Mouse (Mus musculus): ENCODE measurements around the gene Vsx2.
A peak's percentile ranks its signal among the peaks of the same experiment; 100 is the strongest.

Gene Vsx2

DNA sequence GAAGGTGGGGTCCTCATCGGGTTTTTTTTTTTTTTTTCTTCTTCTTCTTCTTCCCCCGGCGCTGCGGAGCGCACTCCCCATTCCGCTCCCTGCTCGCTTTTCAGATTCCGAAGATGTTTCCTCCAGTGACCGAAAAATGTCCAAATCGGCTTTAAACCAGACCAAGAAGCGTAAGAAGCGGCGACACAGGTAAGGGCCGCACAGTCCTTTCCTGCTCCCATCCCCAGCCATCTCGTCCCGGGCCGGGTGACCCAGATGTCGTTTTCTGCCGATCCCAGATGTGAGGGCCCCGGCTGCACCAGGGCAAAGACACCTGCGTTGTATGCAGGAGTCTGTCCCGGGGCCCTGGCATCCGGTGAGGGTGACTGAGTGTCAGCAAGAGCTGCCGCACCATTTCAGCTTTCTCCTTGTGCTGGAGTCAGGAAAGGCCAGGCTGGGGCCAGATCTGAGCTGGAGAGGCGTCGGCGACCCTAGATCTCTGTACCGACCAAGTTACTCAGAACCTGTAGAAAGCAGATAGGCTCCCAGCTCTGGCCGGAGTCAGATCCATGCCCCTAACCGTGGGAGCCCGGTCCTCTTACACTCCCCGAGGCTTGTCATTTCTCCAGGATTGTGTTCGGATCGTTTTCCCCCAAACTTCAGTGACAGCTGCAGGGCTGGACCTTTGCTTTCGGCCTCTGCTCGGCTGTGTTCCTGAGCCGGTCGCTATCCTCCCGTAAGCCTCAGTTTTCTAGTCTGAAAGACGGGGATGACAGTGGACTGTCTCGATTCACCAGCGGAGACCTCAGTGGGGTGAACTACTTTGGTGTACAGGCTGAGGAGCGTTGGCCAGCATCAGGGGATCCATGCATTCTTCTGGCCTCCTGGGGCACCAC, 2.1 kb downstream of the Vsx2 start:
- DNase-seq (ENCODE audit: low spot score in 2 of 2), result no peak

DNA sequence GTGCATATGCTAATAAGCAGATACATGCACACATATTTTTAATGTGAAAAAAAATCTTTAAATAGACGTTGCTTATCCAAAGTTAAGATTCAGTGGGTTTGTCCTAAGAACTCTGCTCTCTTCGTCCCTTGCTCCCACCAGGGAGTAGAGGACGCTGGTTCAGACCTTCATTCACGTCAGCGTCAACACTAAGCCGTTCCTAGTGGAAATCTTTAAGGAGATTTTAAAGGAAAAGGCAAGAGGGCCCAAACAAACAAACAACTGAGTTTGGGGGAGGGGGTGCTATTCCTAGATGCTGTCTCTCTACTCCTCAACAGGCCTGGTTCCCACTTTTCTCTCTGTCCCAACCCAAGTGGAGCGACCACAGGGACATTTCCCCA, 2.8 kb downstream of the Vsx2 start:
- DNase-seq (ENCODE audit: low spot score in 2 of 2), result no peak

DNA sequence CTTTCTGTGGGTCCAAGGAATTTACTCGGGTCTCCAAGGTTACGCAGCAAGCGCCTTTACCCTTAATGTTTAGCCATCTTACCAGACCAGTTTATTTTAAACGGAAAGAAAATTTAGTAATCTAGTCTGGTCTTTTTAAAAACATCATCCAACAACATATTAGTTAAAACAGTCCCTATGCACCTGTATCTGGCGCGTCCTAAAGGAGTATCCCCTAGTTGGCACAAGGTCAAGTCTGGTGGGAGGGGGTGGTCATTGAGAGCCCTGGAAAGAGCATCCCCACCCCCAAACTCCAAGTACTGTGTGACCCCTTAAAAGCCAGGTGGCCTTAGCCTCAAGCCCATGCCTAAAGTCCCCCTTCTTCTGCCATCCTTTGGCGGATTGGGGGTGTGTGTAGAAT, 3.5 kb downstream of the Vsx2 start:
- no peak for DNase-seq (ENCODE audit: low spot score in 2 of 2)

DNA sequence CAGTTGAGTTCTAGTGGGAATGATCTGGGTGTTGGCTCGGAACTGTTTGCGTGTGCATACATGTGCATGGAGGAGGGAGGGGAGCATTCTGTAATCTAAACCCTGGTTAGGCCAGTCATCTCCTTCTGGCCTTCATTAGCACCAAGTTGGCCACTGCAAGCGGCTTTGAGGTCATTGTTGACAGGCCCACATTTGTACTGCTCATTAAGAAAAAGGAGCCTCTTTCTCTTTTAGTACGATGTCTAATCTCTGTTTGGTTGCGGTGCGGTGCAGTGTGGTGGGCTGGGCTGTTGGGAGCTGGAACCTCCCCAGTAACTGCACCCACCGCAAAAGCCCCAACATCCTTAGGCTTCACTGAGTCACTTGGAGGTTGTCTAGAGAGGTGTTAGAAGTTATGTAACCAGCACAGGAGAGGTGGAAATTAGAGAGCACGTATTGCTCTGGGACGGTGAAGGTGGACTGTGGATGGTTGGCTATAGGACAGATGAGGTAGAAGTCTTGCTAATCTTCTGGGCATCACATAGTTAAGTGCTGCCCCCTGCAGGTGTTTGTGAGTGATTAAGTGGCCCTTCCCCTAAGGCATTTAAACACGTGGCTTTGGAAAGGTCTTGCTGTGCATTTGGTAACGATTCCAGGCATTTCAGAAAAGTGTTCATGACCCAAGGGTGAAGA, 8.3 kb downstream of the Vsx2 start:
- no peak for DNase-seq (ENCODE audit: low spot score in 2 of 2)

DNA sequence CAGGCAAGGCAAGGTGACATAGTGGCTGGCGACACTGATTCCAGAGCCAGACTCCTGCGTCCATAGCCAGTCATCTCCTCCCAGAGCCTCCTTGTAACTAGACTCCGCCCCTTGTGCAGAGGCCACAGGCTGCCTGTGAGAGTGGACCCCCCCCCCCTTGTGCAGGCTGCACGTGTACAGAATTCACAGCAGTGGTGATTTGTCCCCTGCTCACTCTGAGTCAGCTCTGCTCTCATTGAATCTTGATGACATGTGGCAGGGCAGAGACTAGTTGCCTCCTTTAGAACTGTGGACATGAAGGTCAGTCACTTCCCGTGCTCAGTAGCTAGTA, 8.8 kb downstream of the Vsx2 start:
- no peak for DNase-seq (ENCODE audit: low spot score in 2 of 2)

DNA sequence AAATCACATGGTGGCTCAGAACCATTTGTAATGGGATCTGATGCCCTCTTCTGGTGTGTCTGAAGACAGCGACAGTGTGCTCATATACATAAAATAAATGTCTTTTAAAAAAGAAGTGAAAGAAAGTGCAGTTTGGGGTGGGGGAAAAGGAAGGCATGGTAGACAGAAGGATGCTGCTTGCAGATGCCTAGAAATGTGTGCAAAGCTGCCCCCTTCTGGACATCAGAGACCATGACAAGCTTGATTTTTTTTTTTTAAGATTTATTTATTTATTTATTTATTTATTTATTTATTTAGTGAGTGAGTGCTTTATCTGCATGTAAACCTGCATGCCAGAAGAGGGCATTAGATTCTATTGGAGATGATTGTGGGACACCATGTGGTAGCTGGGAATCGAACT, 11.7 kb downstream of the Vsx2 start:
- DNase-seq (ENCODE audit: low spot score in 2 of 2), result no peak

DNA sequence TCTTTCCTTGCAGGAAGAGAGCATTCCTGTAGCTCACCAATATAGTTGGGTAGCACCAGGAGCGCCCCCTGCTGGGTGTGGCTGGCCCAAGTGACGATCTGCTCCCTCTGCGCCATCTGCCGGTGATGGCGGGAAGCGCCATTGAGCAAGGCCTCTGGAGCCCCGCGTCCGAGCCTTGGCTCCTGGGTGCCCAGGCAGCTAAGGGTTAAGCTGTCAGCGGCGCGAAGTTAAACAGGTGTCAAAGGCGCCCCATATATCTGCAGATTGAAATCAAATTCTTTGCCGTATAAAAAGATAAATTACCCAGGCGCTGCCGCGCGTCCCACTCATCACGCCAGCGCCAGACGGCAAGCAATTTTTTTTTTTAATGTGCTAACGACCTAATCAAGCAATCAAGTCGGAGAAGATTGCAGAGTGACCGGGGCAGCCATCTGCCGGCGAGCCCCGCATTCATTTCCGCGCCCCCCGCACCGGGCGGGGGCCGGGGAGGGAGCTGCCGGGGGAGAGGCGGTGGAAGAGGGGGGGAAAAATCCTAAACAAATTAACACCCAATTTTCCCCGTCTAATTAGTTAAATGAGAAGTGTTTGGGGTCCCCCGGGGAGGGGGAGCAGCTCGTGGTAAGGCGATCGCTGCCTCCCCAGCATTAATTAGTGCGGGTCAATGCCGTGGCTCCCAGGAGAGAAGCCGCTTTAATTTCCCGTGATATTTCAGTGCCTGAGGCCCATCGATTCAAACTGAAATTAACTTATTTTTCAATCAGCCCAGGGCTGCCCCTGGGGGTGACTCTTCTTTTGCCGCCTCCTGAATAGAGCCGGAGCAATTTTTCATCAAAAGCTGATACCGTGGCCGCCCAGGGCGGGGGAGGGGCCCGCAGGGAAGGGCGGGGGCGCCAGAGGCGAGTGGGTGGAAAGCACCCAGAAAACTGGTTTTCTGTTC, 20.5 kb downstream of the Vsx2 start:
- peak; percentile 89 to 99 for DNase-seq (ENCODE audit: low spot score in 2 of 2)

DNA sequence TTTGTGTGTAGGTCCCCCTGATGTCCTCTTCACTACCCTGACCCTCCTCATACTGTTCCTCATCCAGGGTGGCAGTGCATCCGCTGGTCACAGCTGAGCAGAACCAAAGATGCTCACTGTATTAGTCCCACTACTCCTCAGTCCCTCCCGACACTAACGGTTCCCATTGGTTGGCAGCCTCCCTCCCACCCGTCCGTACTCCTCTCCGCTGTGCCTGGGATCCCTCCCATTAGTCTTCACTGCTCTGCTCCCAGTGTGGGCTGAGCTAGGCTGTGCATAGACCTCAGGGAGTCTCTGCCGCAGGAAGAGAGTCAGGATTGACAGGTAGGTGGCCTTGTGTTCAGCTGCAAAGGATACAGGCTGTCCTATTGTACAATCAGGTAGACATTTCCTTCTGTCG, 28.8 kb downstream of the Vsx2 start:
- DNase-seq (ENCODE audit: low spot score in 2 of 2), result no peak

DNA sequence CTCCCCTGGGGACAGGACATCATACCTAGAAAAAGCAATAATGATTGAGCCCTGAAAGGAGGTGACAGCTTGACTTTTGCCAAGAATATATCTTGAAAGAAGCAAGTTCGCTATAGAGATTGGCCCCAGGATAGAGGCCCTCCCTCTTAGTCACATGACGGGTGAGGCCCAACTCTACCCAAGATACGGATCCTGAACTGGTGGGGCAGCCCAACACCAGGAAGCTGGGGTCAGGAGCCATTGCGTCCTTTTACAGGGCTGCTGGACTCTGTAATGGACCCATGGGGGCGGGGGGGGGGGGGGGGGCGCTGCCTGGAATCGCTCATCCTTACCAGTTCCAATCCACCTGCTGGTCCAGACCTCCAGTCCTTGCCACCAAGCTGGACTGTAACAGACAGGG, 34.4 kb downstream of the Vsx2 start:
- DNase-seq (ENCODE audit: low spot score in 2 of 2), result no peak

DNA sequence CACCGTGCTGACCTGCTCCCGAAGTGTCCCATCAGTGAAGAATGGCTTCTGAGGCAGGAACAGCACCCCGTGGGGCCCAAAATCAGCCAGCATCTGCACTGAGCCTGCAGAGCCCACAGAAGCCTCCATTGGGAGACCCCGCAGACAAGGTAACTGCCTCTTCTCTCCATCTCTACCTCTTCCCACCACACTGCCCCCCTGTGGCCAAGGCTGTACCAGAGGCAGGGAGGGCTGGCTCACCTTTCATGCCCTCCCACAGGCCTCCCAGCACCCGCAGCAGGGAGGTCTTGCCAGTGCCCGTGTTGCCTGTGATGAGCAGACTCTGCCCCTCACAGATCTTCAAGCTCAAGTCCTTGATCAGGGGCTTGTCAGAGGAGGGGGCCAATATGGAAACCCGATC, 36.3 kb downstream of the Vsx2 start:
- DNase-seq (ENCODE audit: low spot score in 2 of 2), result peak; percentile 22 to 72

DNA sequence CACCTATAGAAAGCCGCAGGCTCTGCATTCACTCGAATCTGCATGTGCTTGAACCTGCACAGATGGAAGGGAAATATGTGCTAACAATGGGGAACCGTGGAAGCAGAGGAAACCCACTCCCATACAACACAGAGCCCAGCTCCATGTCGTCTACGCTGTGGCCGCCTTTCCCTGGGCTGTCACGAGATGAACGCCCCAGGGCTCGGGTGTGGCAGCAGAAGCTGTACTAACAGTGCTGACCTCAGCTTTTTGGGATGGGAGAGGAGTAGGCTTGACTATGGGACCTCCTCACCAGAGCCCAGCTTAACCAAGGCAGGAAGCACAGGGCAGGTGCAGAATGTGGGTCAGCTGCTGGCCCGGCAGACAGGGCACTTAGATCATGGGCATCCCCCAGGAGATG, 42.2 kb downstream of the Vsx2 start:
- DNase-seq (ENCODE audit: low spot score in 2 of 2), result no peak

DNA sequence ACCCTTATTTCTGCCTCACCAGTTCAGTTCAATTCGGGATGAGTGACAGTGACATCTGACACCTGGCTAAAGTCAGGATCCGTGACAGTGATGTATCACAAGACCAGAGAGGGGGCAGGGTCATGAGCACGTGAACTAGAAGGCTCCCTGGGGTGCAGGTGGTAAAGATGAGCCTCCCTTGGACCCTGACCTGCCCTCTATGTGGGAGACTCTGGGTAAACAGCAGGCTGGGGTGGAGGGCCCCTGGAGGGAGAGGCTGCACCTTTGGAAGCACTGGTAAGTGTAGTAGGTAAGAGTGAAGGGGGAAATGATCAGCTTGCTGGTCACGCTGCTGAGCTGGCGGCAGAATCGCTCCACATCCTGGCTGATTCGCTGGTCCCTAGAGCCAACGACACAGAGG, 43.0 kb downstream of the Vsx2 start:
- DNase-seq (ENCODE audit: low spot score in 2 of 2), result no peak

DNA sequence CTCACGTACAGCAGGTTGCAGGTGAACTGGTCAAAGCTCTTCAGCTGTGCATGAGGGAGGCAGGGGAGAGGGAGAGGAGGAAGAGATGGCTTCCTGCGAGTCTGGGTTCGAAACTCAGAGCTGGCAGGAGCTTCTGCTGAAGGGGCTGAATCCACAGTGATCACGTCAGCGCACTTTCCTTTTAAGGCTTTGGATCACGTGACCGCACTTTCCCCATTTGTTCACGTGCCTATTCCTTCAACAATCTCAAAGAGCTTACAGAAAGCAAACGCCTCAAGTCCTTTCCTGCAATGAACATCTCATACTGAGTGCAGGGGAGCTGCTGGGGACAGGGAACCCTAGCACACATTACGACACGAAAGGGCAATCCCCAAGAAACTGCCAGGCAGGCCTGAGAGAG, 44.4 kb downstream of the Vsx2 start:
- DNase-seq (ENCODE audit: low spot score in 2 of 2), result no peak

DNA sequence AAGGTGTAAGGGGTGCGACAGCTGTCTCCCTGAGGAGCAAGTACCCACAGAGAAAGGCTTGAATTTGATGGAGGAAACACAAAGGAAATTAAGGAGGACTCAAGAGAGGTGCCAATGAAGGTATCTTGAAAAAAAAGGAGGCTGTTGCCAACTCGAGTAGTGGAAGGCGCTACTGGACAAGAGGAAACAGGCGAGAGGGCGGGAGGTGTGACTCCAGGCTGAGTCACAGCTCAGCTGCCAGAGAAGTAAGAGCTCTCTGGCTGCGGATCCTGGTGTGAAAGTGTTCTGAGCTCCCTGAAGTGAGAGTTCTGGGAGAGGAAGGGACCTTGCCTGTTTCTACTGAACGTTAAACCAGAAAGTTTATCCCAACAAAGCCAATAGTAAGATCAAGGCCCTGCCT, 45.0 kb downstream of the Vsx2 start:
- no peak for DNase-seq (ENCODE audit: low spot score in 2 of 2)

DNA sequence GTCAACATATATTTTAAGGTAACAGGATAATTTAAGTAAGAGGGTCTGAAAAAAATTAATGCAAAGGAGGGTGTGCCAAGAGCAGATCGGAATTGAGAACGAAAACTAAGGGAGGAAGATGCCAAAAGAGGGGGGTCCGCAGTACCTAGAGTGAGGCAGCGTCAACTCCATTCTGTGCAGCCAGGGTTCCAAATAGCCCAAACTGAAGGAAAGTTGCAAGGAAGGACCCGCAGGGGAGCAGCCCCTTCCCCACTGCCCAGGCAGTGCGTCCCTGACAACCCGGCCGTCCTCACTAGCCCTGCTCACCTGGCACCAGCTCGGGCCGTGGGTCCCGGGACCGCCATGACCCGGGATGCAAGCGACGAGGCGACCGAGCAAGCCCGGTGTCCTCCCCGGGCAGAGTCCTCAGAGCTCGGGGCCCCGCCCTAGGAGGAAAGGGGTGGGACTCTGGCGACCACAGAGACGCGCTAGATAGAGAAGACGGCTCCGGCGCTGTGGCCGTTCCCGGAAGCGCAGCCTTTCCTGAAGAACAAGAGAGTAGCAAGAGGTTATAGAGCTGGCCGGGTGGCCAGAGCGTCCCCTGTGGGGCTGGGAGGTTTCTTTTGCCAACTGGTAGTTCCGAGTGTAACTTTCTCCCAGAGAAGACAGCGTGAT, 47.5 kb downstream of the Vsx2 start, which contains the start of gene Abcd4:
TSS of gene Abcd4 (minus strand) at position 437 of the 654 bp plus-strand sequence.
- peak; percentile 93 to 95 for DNase-seq (ENCODE audit: low spot score in 2 of 2)

DNA sequence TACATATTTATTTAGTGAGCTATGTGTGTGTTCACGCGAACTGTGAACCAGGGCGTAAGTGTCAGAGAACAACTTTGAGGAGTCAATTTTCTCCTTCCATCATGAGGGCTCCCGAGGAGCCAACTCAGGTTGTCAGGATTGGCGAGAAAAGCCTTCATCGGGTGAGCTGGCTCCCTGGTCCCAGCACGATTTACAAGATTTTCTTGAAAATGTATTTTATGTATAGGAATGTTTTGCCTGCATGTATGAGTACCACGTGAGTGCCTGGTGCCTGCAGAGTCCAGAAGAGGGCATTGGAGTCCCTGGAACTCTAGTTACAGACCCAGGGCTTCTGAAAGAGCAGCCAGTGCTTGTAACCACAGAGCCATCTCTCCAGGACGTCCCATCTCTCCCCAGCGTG, 48.1 kb downstream of the Vsx2 start:
- no peak for DNase-seq (ENCODE audit: low spot score in 2 of 2)

DNA sequence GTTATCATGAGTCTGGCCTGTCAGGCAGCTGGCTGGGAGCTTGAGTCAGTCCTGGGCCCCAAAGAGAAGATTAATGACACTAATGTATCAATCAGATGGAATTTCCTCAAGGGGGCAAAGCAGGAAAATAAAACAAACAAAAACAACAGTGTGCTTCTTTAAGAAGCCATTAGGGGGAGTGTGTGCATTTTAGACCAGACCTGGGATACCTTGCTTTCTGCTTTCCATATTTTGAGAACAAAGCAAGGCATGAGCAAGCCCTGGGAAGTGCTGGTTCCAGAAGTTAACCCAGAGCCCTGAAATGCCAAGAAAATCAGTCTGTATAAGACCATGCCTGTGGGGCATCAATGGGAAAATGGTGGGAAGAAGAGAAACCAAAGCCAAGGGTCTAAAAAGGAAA, 51.4 kb downstream of the Vsx2 start:
- DNase-seq (ENCODE audit: low spot score in 2 of 2), result no peak

DNA sequence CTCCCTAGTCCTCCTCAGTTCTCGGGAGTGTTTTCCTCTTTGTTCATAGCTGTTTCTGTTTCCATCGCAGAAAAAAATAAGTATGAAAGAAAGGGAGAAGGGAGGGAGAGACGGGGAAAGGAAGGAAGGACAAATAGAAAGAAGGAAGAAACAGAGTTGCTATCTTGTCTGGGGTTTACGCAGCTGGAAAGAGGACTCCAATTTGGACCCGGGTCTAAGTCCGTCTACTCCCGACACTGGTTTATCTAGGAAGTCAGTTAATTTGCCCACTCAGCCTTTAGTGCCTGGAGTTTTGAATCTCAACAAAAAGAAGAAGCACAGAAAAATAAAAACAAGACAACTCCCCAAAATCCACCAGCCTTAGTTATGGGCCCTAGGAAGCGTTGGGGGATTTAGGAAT, 55.0 kb downstream of the Vsx2 start:
- DNase-seq (ENCODE audit: low spot score in 2 of 2), result no peak

DNA sequence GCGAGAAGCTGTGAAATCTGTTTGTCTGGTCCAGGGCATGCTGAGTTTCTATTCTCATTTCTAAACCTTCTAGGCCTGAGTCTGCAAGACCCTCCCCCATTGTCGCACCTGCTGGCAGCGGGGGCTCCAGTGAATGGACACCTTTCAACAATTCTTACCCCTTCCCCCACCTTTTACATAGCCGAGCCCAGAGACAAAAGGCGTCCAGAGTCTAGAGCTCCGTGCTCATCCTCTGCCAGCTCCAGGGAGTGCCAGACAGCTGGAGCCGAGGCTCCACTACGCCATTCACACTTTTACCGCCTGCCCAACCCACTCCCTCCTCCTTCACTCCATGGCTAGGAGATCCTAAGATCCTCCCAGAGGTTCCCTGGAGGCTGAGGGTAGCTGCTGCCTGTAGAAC, 55.6 kb downstream of the Vsx2 start:
- no peak for DNase-seq (ENCODE audit: low spot score in 2 of 2)

DNA sequence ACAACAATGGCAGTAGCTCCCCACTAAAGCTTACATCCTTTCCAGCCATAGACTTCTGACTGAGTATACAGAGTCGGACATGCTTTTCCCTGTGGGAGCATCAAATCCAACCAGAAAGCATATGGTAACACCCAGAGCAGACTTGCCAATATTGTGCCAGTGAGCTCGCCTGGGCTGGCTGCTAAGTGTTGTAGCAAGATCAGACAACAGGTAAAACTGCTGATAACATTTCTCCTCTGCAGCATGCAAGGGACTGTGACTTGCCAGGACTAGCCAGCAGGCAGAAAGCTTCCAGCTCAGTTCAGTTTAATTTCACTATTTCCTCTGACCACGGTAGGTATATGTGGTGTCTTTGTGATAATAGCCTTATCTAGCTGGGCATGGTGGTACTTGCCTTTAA, 62.3 kb downstream of the Vsx2 start:
- no peak for DNase-seq (ENCODE audit: low spot score in 2 of 2)

DNA sequence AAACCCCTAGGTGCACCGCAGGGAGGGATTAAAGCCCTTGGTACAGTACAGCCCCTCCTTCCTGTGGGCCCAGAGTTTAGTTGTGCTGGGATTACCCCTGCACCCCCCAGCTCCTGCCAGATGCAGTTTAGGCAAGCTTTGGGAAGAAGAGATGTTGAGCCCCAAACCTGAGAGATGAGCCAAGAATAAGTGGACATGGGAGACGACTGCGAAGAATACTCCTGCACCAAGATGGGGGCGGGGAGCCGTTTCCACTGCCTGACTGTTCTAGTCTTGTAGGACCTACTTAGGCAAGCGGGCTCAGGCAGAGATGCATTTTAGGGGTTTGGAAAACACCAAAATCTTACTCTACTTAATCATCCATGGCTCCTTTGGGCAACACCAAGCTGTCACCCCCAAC, 70.7 kb downstream of the Vsx2 start:
- DNase-seq (ENCODE audit: low spot score in 2 of 2), result no peak

DNA sequence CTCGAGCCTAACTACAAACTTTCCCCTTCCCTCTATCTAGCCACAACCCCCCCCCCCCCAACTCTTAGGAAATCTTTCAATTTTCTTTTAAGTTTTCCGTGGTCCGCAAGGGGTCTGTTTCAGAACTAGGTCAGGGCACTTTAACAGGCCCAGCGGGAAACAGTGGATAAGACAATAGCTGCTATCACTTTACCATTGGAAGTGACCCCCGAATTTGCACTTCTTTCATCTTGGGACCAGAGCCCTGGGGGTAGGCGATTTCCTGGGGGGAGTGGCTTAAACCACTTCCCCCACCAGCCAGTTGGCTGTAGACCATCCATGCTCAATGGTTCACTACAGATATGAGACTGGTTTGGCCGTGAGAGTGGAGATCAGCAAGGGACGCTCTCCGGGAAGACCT, 71.1 kb downstream of the Vsx2 start, which contains the start of gene Vrtn:
TSS of gene Vrtn (plus strand) at position 366 of the 400 bp plus-strand sequence.
- DNase-seq (ENCODE audit: low spot score in 2 of 2), result no peak
